Mouse (Mus musculus) left cerebral cortex, adult 2 months (tissue): ENCODE data around the gene Abcc2. TPM values are rescaled to one million over a fixed set of nuclear protein-coding genes. Genes with fewer than 3 reads are reported as not detected.
A peak's percentile ranks its signal among the peaks of the same experiment; 100 is the strongest.

Source experiments
- DNase-seq, 2 experiments: peaks; one replicate each; pipeline ENCODE4 v3.0.0; 2021 to 2022; ENCODE audit warnings: low spot score in 2 of 2, mixed read lengths in 1 of 2; ENCODE audit errors: extremely low spot score in 1 of 2
- H3K27ac ChIP-seq: fragments of 200-600 bp; 2 replicates; pipeline ENCODE4 v1.8.1; 2022
- H3K4me3 ChIP-seq: fragments of 200-600 bp; 2 replicates; pipeline ENCODE4 v1.8.1; 2022
- CTCF ChIP-seq: fragments of 200-600 bp; IDR thresholded peaks from 2 replicates; pipeline ENCODE4 v1.8.1; 2022; ENCODE audit warnings: antibody characterized with exemption, mild to moderate bottlenecking, moderate library complexity
- intact Hi-C: fragments of 180-260 bp; cut with DNase I; formaldehyde crosslinking; loops from one replicate; pipeline ENCODE4 v1.15.1; 2025
- total RNA-seq, 2 experiments: library from RNA; stranded (reverse); gene quantifications; 2 replicates each; pipeline ENCODE4 v1.2.3; 2021

Gene Abcc2
- total RNA-seq, 2 experiments from 2014 or later: 0.23 to 0.25 TPM

DNA sequence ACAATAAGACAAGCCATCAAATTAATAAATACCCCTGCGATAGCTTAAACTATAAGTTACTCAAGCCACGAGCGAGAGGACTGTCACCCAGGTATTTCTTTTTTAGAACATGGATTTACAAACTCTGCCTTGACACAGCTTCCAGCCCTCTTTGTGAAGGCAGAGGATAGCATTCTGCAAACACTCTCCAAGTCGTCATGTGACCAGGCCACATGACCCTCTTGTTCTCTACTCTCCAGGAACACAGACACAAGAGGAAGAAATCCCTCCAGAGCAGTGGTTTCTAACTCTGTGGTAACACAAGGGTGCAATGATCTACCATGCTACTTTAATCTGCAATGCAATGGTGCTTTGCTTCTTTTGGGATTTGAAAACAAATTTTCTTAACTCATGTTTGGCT lies 88.4 kb downstream of the Abcc2 start:
- DNase-seq: no peak
- no peak for TF ChIP-seq CTCF
- Histone ChIP-seq H3K4me3 (no peak overlapping the region), H3K27ac (no peak overlapping the region)
- intact Hi-C loops: no loop called here

DNA sequence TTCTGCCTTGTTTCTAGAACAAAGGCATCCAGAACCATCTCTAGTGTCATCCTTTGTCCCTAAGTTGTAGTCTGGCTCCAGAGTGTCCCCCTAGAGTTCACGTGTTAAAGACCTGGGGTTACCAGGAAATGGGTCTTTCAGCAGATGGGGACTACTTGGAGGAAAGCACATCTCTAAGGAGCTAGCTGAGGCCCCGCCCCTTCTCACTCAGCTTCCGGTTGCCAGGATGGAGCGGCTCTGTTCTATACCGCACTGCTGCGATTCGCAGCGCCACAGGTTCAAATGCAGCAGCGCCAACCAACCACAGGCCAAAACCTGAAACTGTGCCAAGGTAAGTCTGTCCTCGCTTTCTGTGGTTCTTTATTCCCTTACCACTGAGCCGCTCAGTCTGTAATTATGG lies 92.4 kb downstream of the Abcc2 start:
- DNase-seq: no peak
- no peak overlapping the region for H3K27ac ChIP-seq
- intact Hi-C loops: no loop called here
- TF ChIP-seq CTCF: no peak
- H3K4me3 ChIP-seq: no peak overlapping the region

DNA sequence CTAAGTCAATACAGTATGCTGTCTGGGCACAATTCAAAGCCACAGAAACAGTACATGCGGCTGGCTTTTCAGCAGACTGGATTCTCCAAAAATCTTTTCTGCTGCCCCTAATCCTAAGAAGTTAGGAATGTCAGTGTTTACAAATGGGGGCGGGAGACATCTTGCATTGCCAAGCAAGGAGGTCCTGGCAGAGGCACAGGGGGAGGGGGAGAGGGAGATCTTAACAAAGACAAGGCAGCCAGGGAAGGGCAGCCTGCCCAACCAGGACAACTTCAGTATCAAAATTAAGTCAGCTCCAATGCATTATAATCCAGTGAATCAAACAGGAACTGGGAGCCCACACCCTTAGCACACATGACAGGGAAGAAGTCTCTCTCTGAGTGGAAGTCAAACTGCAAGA lies 94.0 kb downstream of the Abcc2 start:
- intact Hi-C loops: loop anchor here (5.0 kb wide), 1 partner anchor 61 kb away; no protein-coding TSS in a partner anchor
- no peak for DNase-seq
- no peak for TF ChIP-seq CTCF
- Histone ChIP-seq H3K4me3 (no peak overlapping the region), H3K27ac (no peak overlapping the region)

DNA sequence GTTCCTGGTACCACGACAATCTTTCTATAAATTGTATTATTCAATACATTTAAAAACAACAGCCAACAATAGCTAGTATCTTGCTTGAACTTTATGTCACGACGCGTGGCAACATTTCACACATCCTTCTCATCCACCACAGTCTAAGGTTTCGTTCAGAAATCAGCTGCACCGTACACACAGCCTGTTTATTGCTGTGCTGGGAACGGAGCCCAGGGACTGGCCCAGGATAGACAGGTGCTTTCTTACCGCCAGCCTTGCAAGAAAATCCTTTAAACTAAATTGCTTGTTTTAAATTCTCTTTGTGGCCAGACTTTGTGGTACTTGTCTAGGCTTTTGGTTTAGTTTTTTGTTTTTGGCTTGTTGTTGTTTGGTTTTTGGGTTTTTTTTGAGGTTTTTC lies 95.4 kb downstream of the Abcc2 start:
- H3K4me3 ChIP-seq: no peak overlapping the region
- no peak for DNase-seq
- no peak for TF ChIP-seq CTCF
- intact Hi-C loops: loop anchor here (5.0 kb wide), 1 partner anchor 60 kb away; no protein-coding TSS in a partner anchor
- H3K27ac ChIP-seq: no peak overlapping the region

DNA sequence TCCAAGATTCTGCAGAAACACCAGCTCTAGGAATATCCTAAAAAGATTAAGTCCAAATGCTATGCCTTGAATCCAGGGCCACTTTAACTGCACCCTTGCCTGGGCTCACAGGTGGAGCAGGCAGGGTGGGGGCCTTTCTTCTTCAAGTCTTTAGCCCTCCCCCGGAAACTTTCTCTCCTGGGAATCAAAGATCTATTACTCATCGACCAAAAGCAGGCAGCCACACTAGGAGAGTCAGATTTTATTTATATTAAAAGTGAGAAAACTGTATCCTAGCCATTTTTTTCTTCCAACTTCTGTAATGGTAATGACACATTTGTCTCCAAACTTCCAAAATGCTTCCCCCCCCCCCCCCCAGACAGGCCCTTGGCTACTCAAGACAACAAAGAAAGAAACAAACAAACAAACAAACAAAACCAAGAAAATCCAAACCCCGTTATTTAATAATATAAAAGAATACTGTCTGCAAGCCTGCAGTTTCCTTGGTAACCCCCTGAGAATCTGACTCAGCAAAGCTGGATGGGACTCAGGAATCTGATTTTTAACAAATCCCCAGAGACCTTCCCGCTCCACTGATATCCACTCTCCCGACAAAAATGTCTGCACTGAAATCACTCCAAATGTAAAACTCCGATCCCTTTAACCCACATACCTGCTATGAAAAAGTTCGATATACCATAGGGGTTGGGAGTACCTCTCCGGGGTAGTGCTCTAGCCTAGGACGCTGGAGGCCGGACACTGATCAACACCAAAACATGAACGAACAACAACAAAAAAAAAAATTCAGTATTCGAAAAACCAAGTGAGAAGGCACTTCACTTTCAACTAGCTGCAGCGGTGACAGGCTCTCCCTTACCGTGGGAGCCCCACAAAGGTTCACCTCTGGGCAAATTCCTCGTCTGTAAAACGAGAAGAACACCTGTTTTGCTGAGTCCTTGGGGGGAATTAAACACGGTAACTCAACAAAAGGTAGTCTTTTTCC lies 96.4 kb downstream of the Abcc2 start:
- intact Hi-C loops: loop anchor here (5.0 kb wide), 1 partner anchor 59 kb away; no protein-coding TSS in a partner anchor
- Histone ChIP-seq H3K4me3 (peak overlapping the region; percentile 69), H3K27ac (no peak overlapping the region; the same call in 1 of the 2 replicates)
- TF ChIP-seq CTCF: no peak
- no peak for DNase-seq

DNA sequence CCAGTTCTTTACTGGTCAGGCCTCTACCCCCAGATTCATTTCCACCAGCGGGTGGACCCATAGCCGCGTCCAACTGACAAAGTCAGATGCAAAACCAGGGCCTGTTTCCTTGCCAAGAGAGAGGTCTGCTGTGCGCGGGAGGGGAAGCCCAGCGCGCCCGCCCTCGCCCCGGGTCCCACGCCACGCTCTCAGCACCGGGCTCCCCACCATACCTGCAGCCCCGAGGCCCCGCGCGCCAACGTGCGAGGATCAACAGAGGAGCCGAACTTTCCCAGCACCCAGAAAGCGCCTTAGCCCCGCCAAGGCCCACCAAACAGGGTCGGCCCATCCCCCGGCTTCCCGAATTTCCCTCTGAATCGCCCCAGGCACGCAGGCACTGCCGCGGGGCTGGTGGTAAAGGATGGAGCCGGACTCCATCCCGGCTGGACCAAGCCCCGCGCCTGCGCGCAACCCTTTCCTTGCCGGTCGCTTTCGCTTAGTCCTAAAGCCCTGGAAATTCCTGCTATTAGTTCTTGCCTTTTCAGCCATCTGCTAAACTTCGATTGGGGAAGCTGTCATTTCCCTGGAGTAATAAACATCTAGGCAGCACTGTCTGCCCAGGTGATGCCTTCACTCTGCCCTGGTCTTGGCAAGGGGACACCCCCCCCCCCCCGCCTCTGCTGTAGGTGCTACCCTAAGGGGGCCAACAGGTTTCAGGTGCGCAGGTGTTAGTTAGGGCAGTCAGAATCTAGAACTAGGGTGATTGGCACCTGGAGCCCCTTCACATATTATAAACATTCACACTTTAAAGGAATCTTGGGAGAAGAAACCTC lies 97.6 kb downstream of the Abcc2 start:
- intact Hi-C loops: loop anchor here (5.0 kb wide), 1 partner anchor 58 kb away; no protein-coding TSS in a partner anchor
- Histone ChIP-seq H3K4me3 (peak overlapping the region; percentile 69), H3K27ac (peak overlapping the region; percentile 67)
- TF ChIP-seq CTCF: no peak
- DNase-seq: peak; percentile 42 to 59

DNA sequence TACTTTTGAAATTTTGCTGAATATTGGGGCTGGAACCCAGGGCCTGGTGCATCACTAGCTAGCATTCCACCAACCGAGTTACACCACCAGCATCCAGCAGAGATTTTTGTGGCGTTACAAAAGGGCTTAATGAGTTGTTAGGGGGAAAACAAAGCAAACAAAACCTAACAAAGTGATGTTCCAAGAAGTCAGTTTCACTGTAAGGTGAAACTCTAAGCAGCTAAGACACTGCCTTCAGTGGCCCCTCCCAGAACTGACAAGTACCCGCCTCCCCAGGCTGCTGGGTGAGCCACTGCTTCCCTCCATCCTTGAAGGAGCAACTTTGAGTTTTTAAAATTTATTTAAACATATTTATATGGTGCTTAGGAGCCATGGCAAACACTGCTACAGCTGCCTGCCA lies 98.4 kb downstream of the Abcc2 start:
- Histone ChIP-seq H3K27ac (no peak overlapping the region), H3K4me3 (no peak overlapping the region)
- TF ChIP-seq CTCF: no peak
- DNase-seq: no peak
- intact Hi-C loops: no loop called here

DNA sequence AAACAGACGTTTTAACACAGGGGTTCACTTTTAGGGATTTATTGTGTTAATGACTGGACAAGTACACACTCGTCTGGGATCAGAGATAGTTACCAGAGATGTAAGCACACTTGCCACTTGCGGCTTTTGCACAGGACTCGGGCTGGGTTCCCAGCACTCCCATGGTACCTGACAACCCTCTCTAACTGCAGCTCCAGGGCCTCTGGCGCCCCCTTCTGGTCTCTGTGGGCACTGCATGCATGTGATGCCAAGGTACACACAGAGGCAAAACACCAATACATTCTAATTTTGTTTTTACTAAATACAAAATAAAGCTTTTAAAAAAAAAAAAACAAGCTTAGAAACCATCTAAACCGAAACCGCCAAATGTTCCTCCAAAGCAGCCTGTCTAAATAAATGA lies 99.6 kb downstream of the Abcc2 start:
- Histone ChIP-seq H3K27ac (no peak overlapping the region), H3K4me3 (no peak overlapping the region)
- DNase-seq: no peak
- intact Hi-C loops: no loop called here
- TF ChIP-seq CTCF: peak; percentile 40

DNA sequence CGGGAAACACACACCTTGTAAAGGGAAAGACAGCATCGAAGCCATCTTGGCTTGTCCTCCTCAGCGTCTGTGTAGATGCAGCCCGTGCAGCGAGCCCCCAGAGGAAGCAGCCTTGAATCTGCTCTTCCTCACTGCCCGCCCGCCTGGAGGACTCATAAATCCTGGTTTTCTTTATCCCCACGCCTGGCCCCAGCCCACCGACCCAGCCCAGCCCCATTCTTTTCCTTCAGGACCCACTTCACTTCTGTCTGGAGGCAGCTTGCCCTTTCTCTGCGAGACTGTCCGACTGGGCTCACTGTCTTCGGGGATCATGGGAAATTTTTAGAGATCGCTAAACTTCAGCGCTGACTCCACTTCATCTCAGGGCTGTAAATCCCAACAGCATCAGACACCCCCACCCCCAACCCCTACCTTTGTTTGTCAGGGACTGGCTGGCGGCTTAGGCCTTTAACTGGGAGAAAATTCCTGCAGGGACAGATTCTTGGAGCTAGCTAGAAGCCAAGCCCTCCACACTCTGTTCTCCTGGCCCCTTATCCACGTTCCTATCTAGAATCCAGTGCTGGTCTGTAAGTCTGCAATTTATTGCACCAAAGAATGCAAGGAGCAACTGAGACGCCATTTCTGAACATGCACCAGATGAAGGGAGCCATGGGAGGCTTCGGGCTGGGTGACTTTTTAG lies 101.0 kb downstream of the Abcc2 start:
- no peak overlapping the region for H3K27ac ChIP-seq
- DNase-seq: no peak
- intact Hi-C loops: no loop called here
- no peak overlapping the region for H3K4me3 ChIP-seq
- TF ChIP-seq CTCF: no peak

DNA sequence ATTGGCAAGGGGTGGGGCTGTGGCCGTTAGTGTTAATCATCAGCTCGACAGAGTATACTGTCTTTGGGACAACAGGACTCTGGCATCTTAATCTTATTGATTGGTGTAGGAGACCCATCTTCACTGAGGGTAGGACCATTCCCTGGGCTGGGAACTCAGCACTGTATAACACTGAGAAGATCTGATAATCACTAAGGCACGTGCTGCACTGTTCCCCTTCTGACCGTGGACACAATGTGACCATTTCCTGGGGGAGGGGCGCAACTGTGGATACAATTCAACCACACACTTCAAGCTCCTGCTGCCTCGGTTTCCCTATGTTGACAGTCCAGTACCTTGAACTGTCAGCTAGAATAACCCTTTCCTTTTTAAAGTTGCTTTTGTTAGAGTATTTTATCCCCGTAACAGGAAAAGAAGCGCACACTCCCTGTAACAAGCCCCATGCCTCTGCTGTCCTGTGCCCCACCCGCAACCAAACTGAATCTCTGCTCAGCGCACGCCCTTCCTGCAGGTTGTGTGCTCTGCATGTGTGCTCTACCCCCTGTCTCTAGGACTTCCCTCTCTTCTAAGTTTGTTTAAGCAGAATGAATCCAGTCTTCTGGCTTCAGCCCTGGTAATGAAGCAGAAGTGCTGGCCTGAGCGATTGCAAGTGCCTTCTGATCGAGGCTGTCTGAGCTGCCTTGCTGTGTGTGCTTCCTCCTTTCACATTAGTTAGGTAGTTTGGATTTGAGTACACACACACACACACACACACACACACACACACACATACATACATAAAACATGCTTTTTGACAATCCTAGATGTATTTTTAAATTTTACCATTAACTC lies 102.9 kb downstream of the Abcc2 start:
- intact Hi-C loops: no loop called here
- no peak for TF ChIP-seq CTCF
- DNase-seq: no peak
- no peak overlapping the region for H3K27ac ChIP-seq
- no peak overlapping the region for H3K4me3 ChIP-seq
